Mouse (Mus musculus) ES-Bruce4 (cell line): Measurements from ENCODE around the gene Tmem239.

Experiments
- CTCF ChIP-seq: IDR thresholded peaks from one replicate; pipeline ENCODE4 v1.8.1; 2011; ENCODE audit warnings: low read depth, low read length
- POLR2A ChIP-seq: IDR thresholded peaks from one replicate; pipeline ENCODE4 v1.8.1; 2011; ENCODE audit warnings: low read length; ENCODE audit not compliant: insufficient read depth

DNA sequence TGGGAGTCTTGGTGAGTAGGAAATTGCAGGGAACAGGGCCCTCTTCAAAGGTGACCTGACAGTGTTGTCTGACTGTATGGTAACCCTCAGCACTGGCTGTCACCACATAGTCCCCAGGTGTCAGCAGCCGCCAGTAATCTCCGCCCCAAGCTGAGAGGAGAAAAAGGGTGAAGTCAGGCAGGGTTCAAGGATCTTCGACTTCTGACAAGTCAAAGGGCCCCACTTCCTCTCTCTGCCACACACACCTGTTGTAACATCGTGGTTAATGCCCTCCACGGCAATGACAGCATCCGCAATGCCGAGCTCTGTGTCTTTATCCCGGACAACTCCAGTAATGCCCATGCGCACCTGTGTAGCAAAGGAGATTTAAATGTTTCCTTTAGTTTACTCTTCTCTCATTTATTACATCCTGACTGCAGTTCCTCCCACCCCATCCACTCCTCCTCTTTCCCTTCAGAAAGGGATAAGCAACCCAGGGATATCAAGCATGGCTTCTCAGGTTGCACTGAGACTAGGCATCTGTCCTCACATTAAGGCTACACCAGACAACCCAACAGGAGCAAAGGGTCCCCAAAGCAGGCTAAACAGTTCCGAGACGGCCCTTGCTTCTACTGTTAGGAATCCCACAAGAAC lies 15.2 kb upstream of the Tmem239 start:
- TF ChIP-seq POLR2A (no peak), CTCF (no peak)
